Mouse (Mus musculus) heart, postnatal 0 days (tissue): ENCODE results near the gene Mettl8. TPM values are rescaled to one million over a fixed set of nuclear protein-coding genes. Genes with fewer than 3 reads are reported as not detected.

Experiments
- ATAC-seq: fragments of 200-750 bp; cut with Nextera tagmentation; 2 replicates; pipeline ENCODE4 v1.8.0; 2017; ENCODE audit warnings: low read depth, moderate number of reproducible peaks, moderate library complexity; ENCODE audit not compliant: insufficient read depth
- DNase-seq: peaks from one replicate; pipeline ENCODE4 v3.0.0-alpha.2; 2016; ENCODE audit warnings: low spot score
- H3K27ac ChIP-seq: fragments of 300-500 bp; sonication (generic); 2 replicates; pipeline ENCODE4 v1.5.1; 2014; ENCODE audit warnings: low read depth, mild to moderate bottlenecking
- H3K27me3 ChIP-seq: fragments of 300-500 bp; sonication (generic); 2 replicates; pipeline ENCODE4 v1.6.1; 2014; ENCODE audit warnings: low read length, mixed read lengths; ENCODE audit not compliant: control insufficient read depth, insufficient read depth
- H3K36me3 ChIP-seq: fragments of 300-500 bp; sonication (generic); replicated peaks from 2 replicates; pipeline ENCODE4 v1.6.1; 2014; ENCODE audit warnings: low read length, mixed read lengths; ENCODE audit not compliant: control insufficient read depth, insufficient read depth
- H3K4me1 ChIP-seq: fragments of 300-500 bp; sonication (generic); 2 replicates; pipeline ENCODE4 v1.6.1; 2014; ENCODE audit warnings: antibody characterized with exemption; ENCODE audit not compliant: control insufficient read depth, insufficient read depth
- H3K4me2 ChIP-seq: fragments of 300-500 bp; sonication (generic); 2 replicates; pipeline ENCODE4 v1.6.1; 2014; ENCODE audit warnings: low read depth, mild to moderate bottlenecking, low read length, moderate library complexity
- H3K4me3 ChIP-seq: fragments of 300-500 bp; sonication (generic); 2 replicates; pipeline ENCODE4 v1.5.1; 2014; ENCODE audit warnings: low read depth, low read length
- H3K9ac ChIP-seq: fragments of 300-500 bp; sonication (generic); replicated peaks from 2 replicates; pipeline ENCODE4 v1.6.1; 2014; ENCODE audit warnings: low read depth, low read length, mixed read lengths
- H3K9me3 ChIP-seq: fragments of 300-500 bp; sonication (generic); replicated peaks from 2 replicates; pipeline ENCODE4 v1.6.1; 2016; ENCODE audit warnings: low read length; ENCODE audit not compliant: control insufficient read depth
- CTCF ChIP-seq: IDR thresholded peaks from 2 replicates; pipeline ENCODE4 v1.5.1; 2016; ENCODE audit warnings: antibody characterized with exemption, control low read depth, low read depth
- EP300 ChIP-seq: IDR thresholded peaks from 2 replicates; pipeline ENCODE4 v1.6.1; 2016; ENCODE audit warnings: antibody characterized with exemption, low read depth
- WGBS: fragments of 180-500 bp; shearing (Covaris S2); extraction: QIAGEN DNeasy Blood & Tissue Kit; methylation state at CpG from one replicate; pipeline ENCODE4 v1.1.7; 2014; 5-methylcytosine and 5-hydroxymethylcytosine counted together
- polyA plus RNA-seq: library from polyadenylated mRNA; unstranded; fragments of >200 nt; fragmentation: Nextera tagmentation; extraction: Ambion mirVana; gene quantifications from 2 replicates; pipeline ENCODE4 v1.2.1, GENCODE M21; 2015
- total RNA-seq: library from RNA; depleted of rRNA; stranded (reverse); fragments of >200 nt; gene quantifications from 2 replicates; pipeline ENCODE4 v1.2.3, GENCODE M21; 2014; ENCODE audit warnings: low replicate concordance

The Mettl8 gene
- total and polyA plus RNA-seq, 2 experiments from 2014 or later, result 5.0 to 11.0 TPM

- peak; percentile 11 for DNase-seq
- no peak for ATAC-seq
- Histone ChIP-seq H3K4me1 (no peaks in the 10 kb centered on the region), H3K4me3 (no peak overlapping the region), H3K27ac (no peak overlapping the region), H3K36me3 (peaks cover 53% of the 10 kb centered on the region), H3K27me3 (no peaks in the 10 kb centered on the region), H3K4me2 (no peak overlapping the region), H3K9ac (no peak overlapping the region), H3K9me3 (no peaks in the 10 kb centered on the region)
- WGBS, result 81% methylated on average over 4 of the region's 4 CpGs
- TF ChIP-seq EP300 (no peak), CTCF (peak; percentile 44)
Observed at GRCm38 (mm10) chr2:71090660-71091445, 35.5 kb upstream of the Mettl8 start.

DNA sequence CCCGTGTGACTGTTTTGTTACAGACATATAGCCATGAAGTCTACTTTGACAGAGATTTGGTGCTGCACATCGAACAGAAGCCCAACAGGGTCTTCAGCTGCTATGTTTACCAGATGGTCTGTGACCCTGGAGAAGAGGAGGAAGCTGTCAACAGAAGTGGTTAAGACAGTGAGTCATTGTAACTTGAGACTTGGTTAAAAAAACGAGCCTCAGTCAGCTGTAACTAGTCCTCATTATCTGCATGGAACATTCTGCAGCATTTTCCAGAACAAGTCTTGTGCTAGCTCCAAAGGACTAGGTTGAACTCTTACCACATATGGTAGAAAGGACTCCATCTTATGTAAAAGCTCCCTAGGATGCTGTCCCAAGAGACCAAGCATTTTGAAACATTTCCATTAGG is 34.4 kb upstream of the Mettl8 start:
- DNase-seq (no peak), ATAC-seq (no peak)
- TF ChIP-seq EP300 (no peak), CTCF (no peak)
- H3K27ac ChIP-seq, result no peak overlapping the region
- H3K27me3 ChIP-seq, result no peaks in the 10 kb centered on the region
- H3K4me1 ChIP-seq, result no peaks in the 10 kb centered on the region
- H3K36me3 ChIP-seq, result peaks cover 56% of the 10 kb centered on the region
- WGBS, result 65% methylated on average over 3 of the region's 3 CpGs
- H3K4me3 ChIP-seq, result no peak overlapping the region
- no peak overlapping the region for H3K9ac ChIP-seq
- no peak overlapping the region for H3K4me2 ChIP-seq
- no peaks in the 10 kb centered on the region for H3K9me3 ChIP-seq

- peaks cover 56% of the 10 kb centered on the region for H3K36me3 ChIP-seq
- H3K27me3 ChIP-seq, result no peaks in the 10 kb centered on the region
- H3K4me3 ChIP-seq, result no peak overlapping the region
- ATAC-seq, result no peak
- no peak overlapping the region for H3K27ac ChIP-seq
- H3K9me3 ChIP-seq, result no peaks in the 10 kb centered on the region
- WGBS, result 91% methylated on average over 6 of the region's 6 CpGs
- DNase-seq, result no peak
- no peak overlapping the region for H3K4me2 ChIP-seq
- H3K4me1 ChIP-seq, result no peaks in the 10 kb centered on the region
- H3K9ac ChIP-seq, result no peak overlapping the region
- TF ChIP-seq CTCF, result no peak
- TF ChIP-seq EP300, result no peak
Observed at GRCm38 (mm10) chr2:71083454-71084193, 28.2 kb upstream of the Mettl8 start.

- H3K4me2 ChIP-seq, result no peak overlapping the region
- no peaks in the 10 kb centered on the region for H3K9me3 ChIP-seq
- peaks cover 53% of the 10 kb centered on the region for H3K36me3 ChIP-seq
- no peak overlapping the region for H3K9ac ChIP-seq
- no peaks in the 10 kb centered on the region for H3K27me3 ChIP-seq
- H3K4me1 ChIP-seq, result no peaks in the 10 kb centered on the region
- no peak for DNase-seq
- TF ChIP-seq CTCF (no peak), EP300 (no peak)
- no peak overlapping the region for H3K4me3 ChIP-seq
- ATAC-seq, result no peak
- 89% methylated on average over 7 of the region's 7 CpGs for WGBS
- H3K27ac ChIP-seq, result no peak overlapping the region
Observed at GRCm38 (mm10) chr2:71082416-71082815, 27.0 kb upstream of the Mettl8 start.

DNA sequence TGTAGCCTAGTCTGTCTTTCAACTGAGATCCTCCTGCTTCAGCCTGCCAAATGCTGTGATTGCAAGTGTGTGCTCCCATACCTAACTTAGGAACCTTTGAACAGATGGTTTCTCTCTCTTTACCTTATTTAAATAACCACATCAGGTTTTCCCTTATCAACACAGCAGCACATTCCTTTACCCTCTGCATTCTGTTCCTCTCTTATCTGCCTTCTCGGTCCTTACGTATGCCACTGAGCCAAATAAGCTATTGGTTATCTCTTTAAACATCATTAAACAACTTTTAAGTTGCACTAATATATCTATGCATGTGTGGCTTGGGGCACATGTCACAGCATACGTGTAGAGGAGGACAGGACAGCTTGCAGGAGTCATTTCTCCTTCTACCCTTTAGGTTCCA is 18.4 kb upstream of the Mettl8 start:
- Histone ChIP-seq H3K27me3 (no peaks in the 10 kb centered on the region), H3K9ac (no peak overlapping the region), H3K27ac (no peak overlapping the region), H3K4me1 (no peaks in the 10 kb centered on the region), H3K36me3 (peaks cover 15% of the 10 kb centered on the region; the same call in 1 of the 2 replicates), H3K9me3 (no peaks in the 10 kb centered on the region), H3K4me3 (no peak overlapping the region), H3K4me2 (no peak overlapping the region)
- TF ChIP-seq CTCF (no peak), EP300 (no peak)
- ATAC-seq (no peak), DNase-seq (no peak)
- WGBS, result 53% methylated on average over 3 of the region's 3 CpGs
